Mouse (Mus musculus) spleen, embryonic (tissue): ENCODE results near the gene Trpm8.

Experiments
- CTCF ChIA-PET: fragments of 350-600 bp; sonication (Branson Sonifier 250); formaldehyde crosslinking; loops from one replicate; lab custom pipeline; 2022; lab: Charles Lee

Gene Trpm8

DNA sequence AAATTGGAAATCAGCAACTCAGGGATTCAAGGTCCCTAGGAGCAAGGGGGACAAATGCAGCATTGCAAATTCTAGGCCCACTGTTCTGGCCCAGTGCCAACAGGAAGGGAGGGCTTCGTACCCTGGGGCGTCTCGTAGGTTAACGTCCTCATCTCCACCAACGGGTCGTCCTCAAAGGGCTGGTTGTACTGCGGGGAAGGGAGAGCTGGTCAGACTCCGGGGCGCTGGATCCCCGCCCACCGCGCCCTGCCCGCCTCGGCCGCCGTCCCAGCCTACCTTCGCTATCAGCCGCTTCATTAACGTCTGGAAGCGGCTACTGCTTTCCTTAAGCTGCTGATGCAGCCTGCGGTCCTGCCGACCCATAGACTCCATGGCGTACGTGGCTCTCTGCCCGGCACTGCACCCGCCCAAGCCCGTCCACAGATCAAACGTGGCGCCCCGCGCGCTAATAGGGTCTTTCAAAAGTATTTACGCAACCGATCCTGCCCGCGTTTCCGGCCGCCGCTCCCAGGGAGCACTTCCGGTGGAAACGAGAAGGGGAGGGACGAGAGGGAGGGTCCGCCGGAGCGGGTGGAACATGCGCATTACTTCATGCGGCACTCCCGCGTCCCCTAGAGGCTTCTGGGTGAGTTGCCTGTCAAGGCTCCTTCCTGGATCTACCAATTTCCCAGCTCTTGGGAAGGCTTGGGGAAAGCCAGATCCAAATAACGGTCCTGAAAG is at the start of gene Trpm8, which contains the start of gene Hjurp:
Gene Trpm8, plus strand, starts transcription at position 564 of the 720 bp plus-strand sequence.
Gene Hjurp, minus strand, starts transcription at position 536 of the 720 bp plus-strand sequence.
- CTCF ChIA-PET = interaction anchor here (0.6 to 1.5 kb wide), 3 partner anchors 10 to 66 kb away, joined by 3 to 5 read pairs (median 3); no protein-coding TSS in a partner anchor

GRCm38 (mm10) chr1:88228121-88228520 is 49.3 kb upstream of the Trpm8 start:
- CTCF ChIA-PET = no interaction called here

GRCm38 (mm10) chr1:88229566-88229965 is 47.9 kb upstream of the Trpm8 start:
- CTCF ChIA-PET = no interaction called here

DNA sequence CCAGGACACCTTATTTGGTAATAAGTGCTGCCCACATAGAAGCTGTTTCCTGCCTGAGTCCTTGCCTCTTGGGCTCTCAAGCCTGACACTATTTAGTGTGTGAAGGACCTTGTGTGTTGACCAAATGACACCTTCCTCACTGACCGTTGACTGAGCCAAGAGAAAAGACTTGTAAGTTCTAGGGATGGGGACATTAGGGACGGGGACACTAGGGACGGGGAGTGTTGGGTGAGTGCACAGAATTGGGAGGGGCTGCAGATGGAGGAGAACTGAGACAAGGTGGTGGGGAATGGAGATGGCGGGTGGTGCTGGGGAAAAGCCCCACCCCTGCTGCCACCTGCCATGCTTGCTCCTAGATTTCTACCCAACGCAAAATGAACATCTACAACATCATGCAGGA is 47.5 kb upstream of the Trpm8 start:
- CTCF ChIA-PET = no interaction called here

DNA sequence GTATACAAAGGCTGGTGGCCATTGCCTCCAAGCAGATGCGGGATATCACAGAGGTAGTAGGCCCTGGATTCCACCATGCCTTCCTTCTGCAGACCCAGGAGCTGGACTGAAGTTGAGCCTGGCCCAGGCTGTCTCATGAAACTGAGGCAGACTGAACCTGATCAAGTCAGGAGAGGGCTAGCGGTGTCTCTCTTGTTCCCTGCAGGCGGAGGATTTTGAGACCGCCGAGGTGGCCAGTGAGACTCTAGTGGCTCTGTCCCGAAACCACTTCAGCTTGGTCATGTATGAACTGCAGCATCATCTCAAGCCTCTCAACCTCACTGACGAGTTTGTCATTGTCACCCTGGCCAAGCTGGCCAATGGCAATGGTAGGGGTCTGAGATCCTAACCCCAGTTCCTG is 47.0 kb upstream of the Trpm8 start:
- CTCF ChIA-PET = no interaction called here

- CTCF ChIA-PET = interaction anchor here (0.7 kb wide), 1 partner anchor 17 kb away, joined by 3 read pairs; no protein-coding TSS in a partner anchor
These were observed 46.3 kb upstream of the Trpm8 start for GRCm38 (mm10) chr1:88230981-88231802.

GRCm38 (mm10) chr1:88231803-88232499 is 45.5 kb upstream of the Trpm8 start:
- CTCF ChIA-PET = interaction anchor here (0.7 kb wide), 1 partner anchor 16 kb away, joined by 3 read pairs; no protein-coding TSS in a partner anchor

- CTCF ChIA-PET = no interaction called here
These were observed 44.6 kb upstream of the Trpm8 start for GRCm38 (mm10) chr1:88232664-88233380.

DNA sequence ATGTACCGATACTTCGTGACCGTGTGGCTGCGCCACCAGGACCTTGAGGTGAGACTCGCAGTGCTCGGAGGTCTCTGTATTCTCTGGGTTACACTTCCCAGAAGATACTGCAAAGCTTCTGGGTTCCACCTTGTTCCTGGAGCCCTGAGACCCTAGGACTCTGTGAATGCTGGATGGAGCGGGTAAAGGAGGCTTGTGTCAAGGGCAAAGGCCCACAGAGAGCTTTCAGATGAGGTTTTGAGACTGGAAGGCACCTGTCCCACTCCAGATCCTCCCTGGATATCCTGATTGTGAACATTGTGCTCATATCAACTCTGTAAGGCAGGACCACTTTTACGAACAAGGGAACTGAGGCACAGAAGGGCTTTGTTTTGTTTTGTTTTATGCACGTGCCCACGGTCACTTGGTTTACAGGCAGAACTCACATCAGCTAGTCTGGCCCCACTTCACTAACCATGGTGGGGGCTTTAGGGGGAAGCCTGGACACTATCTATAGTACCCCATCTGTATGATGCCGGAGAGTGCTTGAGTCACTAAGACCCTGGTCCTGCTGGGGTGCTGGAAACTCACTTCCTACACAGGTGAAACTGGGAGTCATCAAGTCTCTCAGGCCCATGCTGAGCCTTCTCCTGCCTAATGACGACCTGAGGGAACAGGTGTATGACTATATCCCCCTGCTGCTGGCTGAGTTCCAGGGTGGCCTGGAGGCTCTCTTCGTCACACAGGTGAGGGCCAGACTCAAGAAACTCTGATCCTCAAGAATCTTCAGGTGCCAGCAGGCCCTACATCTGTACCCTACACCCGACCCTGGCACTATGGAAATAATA is 43.8 kb upstream of the Trpm8 start:
- CTCF ChIA-PET = no interaction called here

DNA sequence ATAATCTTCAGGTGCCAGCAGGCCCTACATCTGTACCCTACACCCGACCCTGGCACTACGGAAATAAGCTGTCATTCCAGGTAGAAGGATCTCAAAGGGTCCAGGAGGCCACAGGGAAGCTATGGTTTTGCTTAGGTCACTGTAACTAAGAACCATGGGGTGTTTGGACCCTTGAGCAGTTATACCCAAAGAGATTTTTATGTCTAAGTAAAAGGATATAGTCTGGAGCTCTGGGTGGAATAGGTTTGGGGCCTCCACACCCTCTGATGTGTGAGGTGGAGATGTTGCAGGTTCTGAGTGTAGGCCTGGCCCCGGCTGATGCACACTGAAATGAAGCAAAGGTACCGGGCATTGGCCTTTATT is 43.2 kb upstream of the Trpm8 start:
- CTCF ChIA-PET = no interaction called here

- CTCF ChIA-PET = no interaction called here
These were observed 42.8 kb upstream of the Trpm8 start for GRCm38 (mm10) chr1:88234646-88235045.

DNA sequence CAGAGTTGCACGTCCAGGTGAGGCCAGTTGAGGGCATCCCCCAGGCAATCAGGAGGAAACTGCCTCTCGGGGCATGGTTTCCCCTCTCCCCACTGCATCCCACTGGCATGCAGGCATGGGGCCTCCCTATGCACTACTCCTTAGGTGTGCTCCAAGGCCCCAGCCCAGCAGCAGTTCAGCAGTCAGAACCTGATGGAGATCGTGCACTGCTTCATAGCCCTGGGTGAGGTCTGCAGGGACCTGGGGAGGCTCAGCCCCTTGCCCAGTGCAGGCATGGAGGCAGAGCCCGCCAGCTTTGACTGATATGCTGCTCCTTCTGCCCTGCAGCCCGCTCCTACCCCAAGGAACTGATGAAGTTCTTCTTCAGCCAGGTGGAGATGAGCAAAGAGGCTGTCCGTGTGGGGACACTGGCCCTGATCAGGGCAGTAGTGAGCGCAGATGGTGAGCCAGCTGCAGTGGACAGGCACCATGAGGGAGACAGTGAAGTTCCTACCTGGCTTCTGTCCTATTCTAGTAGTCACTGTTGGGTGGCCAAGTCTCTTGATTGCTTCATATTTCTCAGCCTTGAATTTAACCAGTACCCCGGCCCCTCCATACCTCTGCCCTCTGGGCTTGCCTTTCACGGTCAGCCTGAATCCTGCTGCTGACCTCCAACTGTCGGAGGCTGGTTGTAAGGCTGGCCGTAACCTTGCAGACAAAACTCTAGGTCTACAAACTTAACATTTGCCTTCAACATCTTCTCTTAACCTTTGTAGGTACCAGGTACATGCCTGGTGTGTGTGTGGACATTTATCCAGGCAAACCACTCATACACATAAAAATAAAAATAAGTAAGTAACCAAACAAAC is 42.2 kb upstream of the Trpm8 start:
- CTCF ChIA-PET = interaction anchor here (0.6 kb wide), 1 partner anchor 49 kb away, joined by 5 read pairs; no protein-coding TSS in a partner anchor

GRCm38 (mm10) chr1:88235894-88236415 is 41.5 kb upstream of the Trpm8 start:
- CTCF ChIA-PET = interaction anchor here (0.6 kb wide), 1 partner anchor 50 kb away, joined by 5 read pairs; no protein-coding TSS in a partner anchor

DNA sequence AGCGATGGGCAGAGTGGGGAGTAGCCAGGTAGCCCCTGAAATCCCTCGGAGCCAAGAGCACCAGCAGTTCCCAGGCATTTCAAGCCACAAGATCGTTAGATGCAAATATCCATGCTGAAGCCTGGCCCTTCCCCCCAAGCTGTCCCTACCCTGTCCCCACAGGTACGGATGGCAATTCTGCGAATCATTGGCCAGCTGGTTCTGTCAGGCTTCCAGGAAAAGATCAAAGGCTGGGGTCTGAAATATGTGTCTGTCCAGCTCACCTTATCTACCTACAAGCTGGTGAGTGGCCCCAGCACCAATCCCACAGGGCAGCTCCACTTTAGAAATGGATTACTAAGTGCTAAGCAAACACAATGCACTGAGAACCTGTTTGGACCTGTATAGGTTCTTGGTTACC is 40.1 kb upstream of the Trpm8 start:
- CTCF ChIA-PET = no interaction called here

- CTCF ChIA-PET = no interaction called here
These were observed 38.7 kb upstream of the Trpm8 start for GRCm38 (mm10) chr1:88238771-88239170.

GRCm38 (mm10) chr1:88240072-88240471 is 37.4 kb upstream of the Trpm8 start:
- CTCF ChIA-PET = no interaction called here

DNA sequence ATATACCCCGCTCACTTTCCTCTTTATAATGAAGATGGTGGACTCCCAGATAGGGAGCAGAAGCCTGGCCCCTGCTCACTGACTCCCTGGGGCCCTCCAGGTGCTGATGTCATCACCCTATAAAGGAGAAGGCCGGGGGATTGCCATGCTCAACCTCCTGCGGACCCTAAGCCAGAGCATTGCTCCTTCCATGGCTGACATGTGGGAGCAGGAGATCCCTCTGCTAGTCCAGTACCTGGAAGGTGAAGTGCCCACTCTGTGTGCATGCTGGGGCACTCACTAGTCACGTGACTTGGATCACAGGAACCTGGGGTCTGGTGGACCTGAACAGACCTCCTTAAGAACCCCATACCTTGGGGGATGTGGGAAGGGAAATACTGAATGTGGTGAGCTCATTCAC is 36.9 kb upstream of the Trpm8 start:
- CTCF ChIA-PET = no interaction called here

DNA sequence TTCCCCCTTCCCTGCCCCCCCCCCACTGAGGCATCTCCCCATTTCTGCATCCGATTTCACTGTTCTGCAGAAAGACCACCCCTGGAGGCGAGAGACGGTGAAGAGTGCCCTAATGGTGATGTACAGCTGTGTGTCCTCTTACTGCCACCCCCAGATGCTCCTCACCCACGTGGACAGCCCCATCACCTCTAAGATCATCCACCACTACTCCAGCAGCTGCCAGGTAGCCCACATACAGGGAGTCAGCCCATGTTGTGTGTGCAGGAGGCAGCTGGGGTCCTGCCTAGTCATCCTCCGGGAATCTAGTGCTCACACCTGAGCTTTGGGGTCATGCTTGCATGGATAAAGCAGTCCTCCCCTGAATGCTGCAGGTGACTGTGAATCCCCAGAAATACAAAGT is 33.6 kb upstream of the Trpm8 start:
- CTCF ChIA-PET = no interaction called here

- CTCF ChIA-PET = no interaction called here
These were observed 31.6 kb upstream of the Trpm8 start for GRCm38 (mm10) chr1:88245881-88246280.
